Mouse (Mus musculus) leukemia stem cell, adult 10-12 weeks (primary cell): ENCODE results near the gene Klrg2. TPM values are rescaled to one million over a fixed set of nuclear protein-coding genes. Genes with fewer than 3 reads are reported as not detected.

Source experiments
- polyA plus RNA-seq: library from polyadenylated mRNA; stranded (reverse); fragments of >175 nt; gene quantifications from 2 replicates; pipeline ENCODE4 v1.2.3, GENCODE M21; 2012; ENCODE audit warnings: low replicate concordance

The Klrg2 gene
- polyA plus RNA-seq: 0.08 and 0.27 TPM in 2 replicates

GRCm38 (mm10) chr6:38636852-38637618, at the start of gene Klrg2:
Klrg2 (minus strand) TSS chr6:38637242.

DNA sequence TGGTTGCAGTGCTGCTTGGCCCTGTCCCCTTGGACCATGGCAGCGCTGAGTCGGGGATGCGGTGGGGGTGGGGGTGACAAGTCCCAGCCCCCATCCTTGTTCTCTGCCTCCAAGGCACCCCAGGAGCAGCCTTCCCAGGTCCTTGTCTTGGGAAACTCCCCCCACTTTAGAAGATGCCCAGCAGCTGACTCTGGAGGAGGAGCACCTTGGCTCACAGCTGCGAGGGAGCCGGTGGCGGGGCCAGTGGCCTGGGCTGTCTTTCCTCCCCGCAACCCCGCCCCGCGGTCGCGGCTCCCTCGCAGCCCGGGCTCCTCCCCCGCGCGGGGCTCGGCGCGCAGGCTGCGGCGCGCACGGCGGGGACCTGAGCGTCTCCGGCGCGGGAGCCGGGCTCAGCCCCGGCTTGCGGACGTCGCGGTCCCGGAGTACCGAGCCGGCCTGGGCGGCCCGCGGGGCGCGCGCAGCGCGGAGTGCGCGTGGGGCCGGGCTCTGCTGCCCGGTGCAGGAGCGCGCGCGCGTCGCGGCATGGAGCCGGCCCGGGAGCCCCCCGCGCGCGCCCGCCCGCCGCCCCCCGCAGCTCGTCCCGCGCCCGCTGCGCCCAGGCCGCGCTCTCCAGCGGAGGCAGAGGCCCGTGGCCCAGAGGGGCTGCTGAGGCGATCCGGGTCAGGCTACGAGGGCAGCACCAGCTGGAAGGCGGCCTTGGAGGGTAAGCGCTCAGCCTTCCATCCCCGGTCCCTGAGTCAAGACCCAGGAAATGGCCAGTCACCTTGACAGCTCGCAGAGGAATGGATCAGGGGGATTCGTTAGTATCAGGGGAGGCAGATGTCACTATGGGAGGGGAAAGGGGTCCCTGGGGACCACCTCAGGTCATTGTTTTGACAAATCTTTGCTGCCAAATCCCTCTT, 25.9 kb upstream of the Klrg2 start, which contains the start of gene Clec2l:
Gene Clec2l (plus strand): TSS at position 356 of the 902 bp plus-strand sequence.

Other genes starting within 250 kb of the Klrg2 start
- gene Ubn2, start 203.3 kb downstream of the Klrg2 start, polyA plus RNA-seq: 4.8 and 9.4 TPM in 2 replicates
- 62.8 and 109 TPM in 2 replicates for gene Fmc1, start 103.7 kb downstream of the Klrg2 start, polyA plus RNA-seq
- 89.8 and 200 TPM in 2 replicates for gene Luc7l2, start 85.9 kb downstream of the Klrg2 start, polyA plus RNA-seq
- 0.12 and 0.81 TPM in 2 replicates for gene Clec2l, start 25.8 kb upstream of the Klrg2 start, polyA plus RNA-seq
- gene Tbxas1, start 238.2 kb upstream of the Klrg2 start, polyA plus RNA-seq: 4.2 and 5.2 TPM in 2 replicates
- 59.6 and 71.4 TPM in 2 replicates for gene Hipk2, start 238.9 kb upstream of the Klrg2 start, polyA plus RNA-seq